Mouse (Mus musculus) heart, embryonic 11.5 days (tissue): ENCODE measurements around the gene Gm28308. TPM values are rescaled to one million over a fixed set of nuclear protein-coding genes. Genes with fewer than 3 reads are reported as not detected.

ENCODE experiments used
- ATAC-seq: fragments of 200-750 bp; cut with Nextera tagmentation; replicated peaks from 2 replicates; pipeline ENCODE4 v1.8.0; 2017; ENCODE audit warnings: moderate library complexity; ENCODE audit not compliant: insufficient number of reproducible peaks, low FRiP score, low TSS enrichment
- H3K27ac ChIP-seq: fragments of 300-500 bp; sonication (generic); 2 replicates; pipeline ENCODE4 v1.5.1; 2014; ENCODE audit warnings: mild to moderate bottlenecking, low read depth, low read length
- H3K27me3 ChIP-seq: fragments of 300-500 bp; sonication (generic); 2 replicates; pipeline ENCODE4 v1.6.1; 2014; ENCODE audit warnings: mild to moderate bottlenecking, low read length, mixed read lengths; ENCODE audit not compliant: control insufficient read depth, insufficient read depth
- H3K36me3 ChIP-seq: fragments of 300-500 bp; sonication (generic); 2 replicates; pipeline ENCODE4 v1.6.1; 2014; ENCODE audit warnings: mild to moderate bottlenecking, low read length, moderate library complexity, mixed read lengths; ENCODE audit not compliant: control insufficient read depth, insufficient read depth
- H3K4me1 ChIP-seq: fragments of 300-500 bp; sonication (generic); 2 replicates; pipeline ENCODE4 v1.6.1; 2014; ENCODE audit warnings: low read length; ENCODE audit not compliant: control insufficient read depth, insufficient read depth
- H3K4me2 ChIP-seq: fragments of 300-500 bp; sonication (generic); 2 replicates; pipeline ENCODE4 v1.6.1; 2014; ENCODE audit warnings: mild to moderate bottlenecking, moderate library complexity
- H3K4me3 ChIP-seq: fragments of 300-500 bp; sonication (generic); 2 replicates; pipeline ENCODE4 v1.5.1; 2014; ENCODE audit warnings: low read depth, low read length
- H3K9ac ChIP-seq: fragments of 300-500 bp; sonication (generic); 2 replicates; pipeline ENCODE4 v1.6.1; 2014; ENCODE audit warnings: mild to moderate bottlenecking, low read depth, low read length, moderate library complexity
- H3K9me3 ChIP-seq: fragments of 300-500 bp; sonication (generic); replicated peaks from 2 replicates; pipeline ENCODE4 v1.6.1; 2016; ENCODE audit warnings: low read length; ENCODE audit not compliant: control insufficient read depth
- WGBS: fragments of 180-500 bp; shearing (Covaris S2); extraction: QIAGEN DNeasy Blood & Tissue Kit; methylation state at CpG from one replicate; pipeline ENCODE4 v1.1.7; 2014; ENCODE audit not compliant: insufficient replicate concordance; 5-methylcytosine and 5-hydroxymethylcytosine counted together
- polyA plus RNA-seq: library from polyadenylated mRNA; unstranded; fragments of >200 nt; fragmentation: Nextera tagmentation; extraction: Ambion mirVana; gene quantifications from 2 replicates; pipeline ENCODE4 v1.2.1, GENCODE M21; 2014

The Gm28308 gene
- polyA plus RNA-seq, 1 experiment from 2014 or later, result not detected

GRCm38 (mm10) chr6:52223939-52224760, 11.0 kb upstream of the Gm28308 start:
- no peaks in the 10 kb centered on the region for H3K9me3 ChIP-seq
- no peak overlapping the region for H3K4me2 ChIP-seq
- H3K36me3 ChIP-seq, result no peaks in the 10 kb centered on the region
- H3K27ac ChIP-seq, result no peak overlapping the region
- H3K4me3 ChIP-seq, result no peak overlapping the region
- H3K9ac ChIP-seq, result no peak overlapping the region
- no peak for ATAC-seq
- peaks cover 97% of the 10 kb centered on the region for H3K27me3 ChIP-seq
- peaks cover 5% of the 10 kb centered on the region; the same call in 1 of the 2 replicates for H3K4me1 ChIP-seq
- 3% methylated on average over 24 of the region's 24 CpGs for WGBS

- Histone ChIP-seq H3K4me3 (no peak overlapping the region), H3K27ac (no peak overlapping the region), H3K4me2 (no peak overlapping the region), H3K36me3 (no peaks in the 10 kb centered on the region), H3K4me1 (peaks cover 5% of the 10 kb centered on the region; the same call in 1 of the 2 replicates), H3K9ac (no peak overlapping the region), H3K9me3 (no peaks in the 10 kb centered on the region), H3K27me3 (peaks cover 100% of the 10 kb centered on the region)
- ATAC-seq, result no peak
- 13% methylated on average over 13 of the region's 13 CpGs for WGBS
Measured at GRCm38 (mm10) chr6:52222729-52223128, 9.6 kb upstream of the Gm28308 start.

- Histone ChIP-seq H3K4me1 (peaks cover 5% of the 10 kb centered on the region; the same call in 1 of the 2 replicates), H3K9me3 (no peaks in the 10 kb centered on the region), H3K9ac (no peak overlapping the region), H3K4me3 (peak overlapping the region; percentile 57), H3K36me3 (no peaks in the 10 kb centered on the region), H3K27me3 (peaks cover 100% of the 10 kb centered on the region), H3K4me2 (peak overlapping the region; percentile 89), H3K27ac (no peak overlapping the region)
- 8% methylated on average over 21 of the region's 21 CpGs for WGBS
- ATAC-seq, result no peak
Measured at GRCm38 (mm10) chr6:52221993-52222685, 9.0 kb upstream of the Gm28308 start.

GRCm38 (mm10) chr6:52221337-52221992, 8.3 kb upstream of the Gm28308 start, which contains the start of gene Hoxa7:
Gene Hoxa7 (minus strand): TSS chr6:52221854.
- H3K4me2 ChIP-seq, result peak within 1 kb of the TSS; percentile 89
- H3K4me1 ChIP-seq, result peaks cover 9% of the 10 kb centered on the region; the same call in 1 of the 2 replicates
- H3K4me3 ChIP-seq, result peak within 1 kb of the TSS; percentile 57
- H3K9ac ChIP-seq, result no peak within 1 kb of the TSS
- 0 out of 2 replicates have a peak, but pooled peaks have one; percentile 7 for ATAC-seq
- no peaks in the 10 kb centered on the region for H3K9me3 ChIP-seq
- no peak within 1 kb of the TSS for H3K27ac ChIP-seq
- H3K27me3 ChIP-seq, result peaks cover 100% of the 10 kb centered on the region
- H3K36me3 ChIP-seq, result no peaks in the 10 kb centered on the region
- 2% methylated on average over 46 of the region's 46 CpGs for WGBS

- 6% methylated on average over 12 of the region's 12 CpGs for WGBS
- Histone ChIP-seq H3K27ac (no peak overlapping the region), H3K4me3 (peak overlapping the region; percentile 57), H3K4me2 (peak overlapping the region; percentile 89), H3K9ac (no peak overlapping the region), H3K36me3 (no peaks in the 10 kb centered on the region), H3K27me3 (peaks cover 100% of the 10 kb centered on the region), H3K4me1 (peaks cover 7% of the 10 kb centered on the region; the same call in 1 of the 2 replicates), H3K9me3 (no peaks in the 10 kb centered on the region)
- no peak for ATAC-seq
Measured at GRCm38 (mm10) chr6:52220865-52221310, 7.7 kb upstream of the Gm28308 start.

- Histone ChIP-seq H3K4me2 (no peak overlapping the region), H3K9ac (no peak overlapping the region), H3K4me3 (no peak overlapping the region), H3K4me1 (0 out of 2 replicates have a peak, but pooled peaks cover 4% of the 10 kb centered on the region), H3K27me3 (peaks cover 100% of the 10 kb centered on the region), H3K27ac (no peak overlapping the region), H3K36me3 (no peaks in the 10 kb centered on the region), H3K9me3 (no peaks in the 10 kb centered on the region)
- WGBS, result 14% methylated on average over 32 of the region's 32 CpGs
- ATAC-seq, result no peak
Measured at GRCm38 (mm10) chr6:52220003-52220864, 7.1 kb upstream of the Gm28308 start.

- WGBS, result 24% methylated on average over 9 of the region's 9 CpGs
- 0 out of 2 replicates have a peak, but pooled peaks cover 4% of the 10 kb centered on the region for H3K4me1 ChIP-seq
- H3K27me3 ChIP-seq, result peaks cover 100% of the 10 kb centered on the region
- H3K4me2 ChIP-seq, result no peak overlapping the region
- no peak overlapping the region for H3K27ac ChIP-seq
- ATAC-seq, result no peak
- no peaks in the 10 kb centered on the region for H3K9me3 ChIP-seq
- no peak overlapping the region for H3K4me3 ChIP-seq
- H3K36me3 ChIP-seq, result no peaks in the 10 kb centered on the region
- H3K9ac ChIP-seq, result no peak overlapping the region
Measured at GRCm38 (mm10) chr6:52219234-52219942, 6.2 kb upstream of the Gm28308 start.
